Mouse (Mus musculus) splenic B cell, adult 2 months (primary cell): ENCODE data around the gene Nup85.
A peak's percentile ranks its signal among the peaks of the same experiment; 100 is the strongest.
"Not testable (repeated sequence)": the region's sequence is repeated elsewhere in the genome, so short reads cannot be mapped to it uniquely, and the experiment has no call there.

ENCODE experiments used
- DNase-seq: peaks from one replicate; pipeline ENCODE4 v3.0.0-alpha.2; 2011; ENCODE audit warnings: low read depth, low spot score
- H3K27me3 ChIP-seq: 2 replicates; pipeline ENCODE4 v1.6.1; 2012; ENCODE audit warnings: mild to moderate bottlenecking, low read length, moderate library complexity, mixed read lengths; ENCODE audit not compliant: control insufficient read depth, poor library complexity, insufficient read depth, severe bottlenecking
- H3K36me3 ChIP-seq: 2 replicates; pipeline ENCODE4 v1.6.1; 2012; ENCODE audit warnings: mild to moderate bottlenecking, low read length, moderate library complexity, mixed read lengths; ENCODE audit not compliant: control insufficient read depth, poor library complexity, insufficient read depth, severe bottlenecking

The Nup85 gene

GRCm38 (mm10) chr11:115564064-115564809 lies at the start of gene Nup85:
Nup85 (plus strand) TSS chr11:115564434.
- Histone ChIP-seq H3K36me3 (peaks cover 2% of the 10 kb centered on the region), H3K27me3 (no peaks in the 10 kb centered on the region)
- peak; percentile 97 for DNase-seq

- DNase-seq = peak; percentile 25
- H3K27me3 ChIP-seq = no peaks in the 10 kb centered on the region
These were observed 49.2 kb upstream of the Nup85 start for GRCm38 (mm10) chr11:115515021-115515420.

GRCm38 (mm10) chr11:115516942-115517341 lies 47.3 kb upstream of the Nup85 start:
- no peaks in the 10 kb centered on the region for H3K36me3 ChIP-seq
- DNase-seq = no peak

More at GRCm38 (mm10) chr11:115515021-115515420, 49.2 kb upstream of the Nup85 start:
- no peaks in the 10 kb centered on the region for H3K36me3 ChIP-seq

GRCm38 (mm10) chr11:115518693-115519092 lies 45.5 kb upstream of the Nup85 start:
- DNase-seq = no peak
- H3K27me3 ChIP-seq = no peaks in the 10 kb centered on the region
- H3K36me3 ChIP-seq = peaks cover 2% of the 10 kb centered on the region; the same call in 1 of the 2 replicates

More at GRCm38 (mm10) chr11:115516942-115517341, 47.3 kb upstream of the Nup85 start:
- no peaks in the 10 kb centered on the region for H3K27me3 ChIP-seq

- no peak for DNase-seq
- no peaks in the 10 kb centered on the region for H3K27me3 ChIP-seq
- peaks cover 6% of the 10 kb centered on the region for H3K36me3 ChIP-seq
These were observed 44.7 kb upstream of the Nup85 start for GRCm38 (mm10) chr11:115519581-115519980.

GRCm38 (mm10) chr11:115520218-115520617 lies 44.0 kb upstream of the Nup85 start:
- Histone ChIP-seq H3K27me3 (no peaks in the 10 kb centered on the region), H3K36me3 (peaks cover 6% of the 10 kb centered on the region)
- no peak for DNase-seq

- Histone ChIP-seq H3K36me3 (peaks cover 10% of the 10 kb centered on the region), H3K27me3 (no peaks in the 10 kb centered on the region)
- no peak for DNase-seq
These were observed 43.2 kb upstream of the Nup85 start for GRCm38 (mm10) chr11:115521080-115521479.

GRCm38 (mm10) chr11:115522238-115522637 lies 42.0 kb upstream of the Nup85 start:
- DNase-seq = no peak
- Histone ChIP-seq H3K27me3 (no peaks in the 10 kb centered on the region), H3K36me3 (peaks cover 12% of the 10 kb centered on the region)

GRCm38 (mm10) chr11:115522703-115523102 lies 41.5 kb upstream of the Nup85 start:
- H3K36me3 ChIP-seq = peaks cover 16% of the 10 kb centered on the region
- no peak for DNase-seq
- H3K27me3 ChIP-seq = no peaks in the 10 kb centered on the region

- H3K27me3 ChIP-seq, DNase-seq: not testable (repeated sequence)
- H3K36me3 ChIP-seq = peaks cover 16% of the 10 kb centered on the region
These were observed 37.8 kb upstream of the Nup85 start for GRCm38 (mm10) chr11:115526446-115526845.

GRCm38 (mm10) chr11:115534759-115535371 lies 29.4 kb upstream of the Nup85 start:
- H3K27me3 ChIP-seq = no peaks in the 10 kb centered on the region
- H3K36me3 ChIP-seq = peaks cover 4% of the 10 kb centered on the region; the same call in 1 of the 2 replicates
- DNase-seq = no peak

- Histone ChIP-seq H3K36me3 (peaks cover 4% of the 10 kb centered on the region; the same call in 1 of the 2 replicates), H3K27me3 (no peaks in the 10 kb centered on the region)
- peak; percentile 72 for DNase-seq
These were observed 28.7 kb upstream of the Nup85 start for GRCm38 (mm10) chr11:115535401-115536037.

GRCm38 (mm10) chr11:115536038-115536681 lies 28.1 kb upstream of the Nup85 start, which contains the start of gene Sumo2:
Sumo2 (minus strand) TSS chr11:115536276.
- peak; percentile 98 for DNase-seq
- H3K27me3 ChIP-seq = no peaks in the 10 kb centered on the region
- H3K36me3 ChIP-seq = peaks cover 4% of the 10 kb centered on the region; the same call in 1 of the 2 replicates

- Histone ChIP-seq H3K27me3 (no peaks in the 10 kb centered on the region), H3K36me3 (peaks cover 4% of the 10 kb centered on the region; the same call in 1 of the 2 replicates)
- peak; percentile 23 for DNase-seq
These were observed 27.2 kb upstream of the Nup85 start for GRCm38 (mm10) chr11:115536856-115537568.
